Mouse (Mus musculus): ENCODE data around the gene Enpp3. TPM values are rescaled to one million over a fixed set of nuclear protein-coding genes. Genes with fewer than 3 reads are reported as not detected.

Enpp3 gene
- polyA plus RNA-seq, 1 experiment from 2014 or later = 4.9 TPM

GRCm38 (mm10) chr10:24824621-24825020, 18.0 kb downstream of the Enpp3 start:
- TF ChIP-seq EP300 (IDR thresholded peaks at IDR 0.05; ENCODE audit: low read depth) (no peak), CTCF (IDR thresholded peaks at IDR 0.05; ENCODE audit: low read depth) (no peak)
- Histone ChIP-seq H3K27ac (ENCODE audit: low read depth) (no peak overlapping the region), H3K4me3 (ENCODE audit: low read depth, low read length) (no peak overlapping the region), H3K36me3 (replicated peaks; ENCODE audit: insufficient read depth, low read length) (no peaks in the 10 kb centered on the region), H3K4me2 (ENCODE audit: low read depth, low read length) (no peak overlapping the region), H3K4me1 (ENCODE audit: insufficient read depth) (0 out of 2 replicates have a peak, but pooled peaks cover 3% of the 10 kb centered on the region), H3K9me3 (ENCODE audit: low read length) (no peaks in the 10 kb centered on the region), H3K27me3 (ENCODE audit: insufficient read depth, low read length) (no peaks in the 10 kb centered on the region), H3K9ac (replicated peaks) (no peak overlapping the region)
- 86% methylated on average over 8 of the region's 8 CpGs for WGBS (ENCODE audit: insufficient replicate concordance)
- no peak for ATAC-seq
- DNase-seq = no peak

- ATAC-seq = peak; percentile 69
- H3K4me1 ChIP-seq (ENCODE audit: insufficient read depth) = 0 out of 2 replicates have a peak, but pooled peaks cover 3% of the 10 kb centered on the region
Measured at GRCm38 (mm10) chr10:24823697-24824535, 18.7 kb downstream of the Enpp3 start.

GRCm38 (mm10) chr10:24823265-24823664, 19.4 kb downstream of the Enpp3 start:
- 33% methylated on average over 1 of the region's 1 CpGs for WGBS (ENCODE audit: insufficient replicate concordance)

More at GRCm38 (mm10) chr10:24823697-24824535, 18.7 kb downstream of the Enpp3 start:
- Histone ChIP-seq H3K9ac (replicated peaks) (peak overlapping the region; percentile 3; the same call in 1 of the 2 replicates), H3K27me3 (ENCODE audit: insufficient read depth, low read length) (no peaks in the 10 kb centered on the region), H3K36me3 (replicated peaks; ENCODE audit: insufficient read depth, low read length) (no peaks in the 10 kb centered on the region), H3K9me3 (ENCODE audit: low read length) (no peaks in the 10 kb centered on the region), H3K4me2 (ENCODE audit: low read depth, low read length) (peak overlapping the region; percentile 52), H3K4me3 (ENCODE audit: low read depth, low read length) (peak overlapping the region; percentile 24), H3K27ac (ENCODE audit: low read depth) (peak overlapping the region; percentile 30; the same call in 1 of the 2 replicates)
- WGBS (ENCODE audit: insufficient replicate concordance) = 43% methylated on average over 16 of the region's 16 CpGs
- peak; percentile 20 for DNase-seq
- TF ChIP-seq CTCF (IDR thresholded peaks at IDR 0.05; ENCODE audit: low read depth) (no peak), EP300 (IDR thresholded peaks at IDR 0.05; ENCODE audit: low read depth) (no peak)

GRCm38 (mm10) chr10:24822842-24823241, 19.8 kb downstream of the Enpp3 start:
- DNase-seq (no peak), ATAC-seq (no peak)
- WGBS (ENCODE audit: insufficient replicate concordance) = 68% methylated on average over 1 of the region's 1 CpGs
- TF ChIP-seq CTCF (IDR thresholded peaks at IDR 0.05; ENCODE audit: low read depth) (no peak), EP300 (IDR thresholded peaks at IDR 0.05; ENCODE audit: low read depth) (no peak)
- Histone ChIP-seq H3K27me3 (ENCODE audit: insufficient read depth, low read length) (no peaks in the 10 kb centered on the region), H3K9ac (replicated peaks) (no peak overlapping the region), H3K4me3 (ENCODE audit: low read depth, low read length) (no peak overlapping the region), H3K36me3 (replicated peaks; ENCODE audit: insufficient read depth, low read length) (no peaks in the 10 kb centered on the region), H3K27ac (ENCODE audit: low read depth) (no peak overlapping the region), H3K4me2 (ENCODE audit: low read depth, low read length) (no peak overlapping the region), H3K9me3 (ENCODE audit: low read length) (no peaks in the 10 kb centered on the region), H3K4me1 (ENCODE audit: insufficient read depth) (0 out of 2 replicates have a peak, but pooled peaks cover 3% of the 10 kb centered on the region)

More at GRCm38 (mm10) chr10:24823265-24823664, 19.4 kb downstream of the Enpp3 start:
- H3K4me2 ChIP-seq (ENCODE audit: low read depth, low read length) = peak overlapping the region; percentile 52
- no peaks in the 10 kb centered on the region for H3K36me3 ChIP-seq (replicated peaks; ENCODE audit: insufficient read depth, low read length)
- peak overlapping the region; percentile 30; the same call in 1 of the 2 replicates for H3K27ac ChIP-seq (ENCODE audit: low read depth)
- H3K9ac ChIP-seq (replicated peaks) = peak overlapping the region; percentile 3; the same call in 1 of the 2 replicates
- H3K27me3 ChIP-seq (ENCODE audit: insufficient read depth, low read length) = no peaks in the 10 kb centered on the region
- no peaks in the 10 kb centered on the region for H3K9me3 ChIP-seq (ENCODE audit: low read length)
- H3K4me1 ChIP-seq (ENCODE audit: insufficient read depth) = 0 out of 2 replicates have a peak, but pooled peaks cover 3% of the 10 kb centered on the region
- no peak for TF ChIP-seq EP300 (IDR thresholded peaks at IDR 0.05; ENCODE audit: low read depth)
- no peak for TF ChIP-seq CTCF (IDR thresholded peaks at IDR 0.05; ENCODE audit: low read depth)
- H3K4me3 ChIP-seq (ENCODE audit: low read depth, low read length) = peak overlapping the region; percentile 24; the same call in 1 of the 2 replicates
- no peak for DNase-seq
- peak; percentile 85 for ATAC-seq

GRCm38 (mm10) chr10:24821990-24822676, 20.5 kb downstream of the Enpp3 start:
- TF ChIP-seq EP300 (IDR thresholded peaks at IDR 0.05; ENCODE audit: low read depth) = no peak
- TF ChIP-seq CTCF (IDR thresholded peaks at IDR 0.05; ENCODE audit: low read depth) = no peak
- no peak overlapping the region for H3K9ac ChIP-seq (replicated peaks)
- ATAC-seq = peak; percentile 48
- H3K27ac ChIP-seq (ENCODE audit: low read depth) = no peak overlapping the region
- H3K4me3 ChIP-seq (ENCODE audit: low read depth, low read length) = no peak overlapping the region
- H3K4me1 ChIP-seq (ENCODE audit: insufficient read depth) = no peaks in the 10 kb centered on the region
- no peak overlapping the region for H3K4me2 ChIP-seq (ENCODE audit: low read depth, low read length)
- no peaks in the 10 kb centered on the region for H3K27me3 ChIP-seq (ENCODE audit: insufficient read depth, low read length)
- WGBS (ENCODE audit: insufficient replicate concordance) = 47% methylated on average over 4 of the region's 4 CpGs
- no peaks in the 10 kb centered on the region for H3K9me3 ChIP-seq (ENCODE audit: low read length)
- DNase-seq = no peak
- no peaks in the 10 kb centered on the region for H3K36me3 ChIP-seq (replicated peaks; ENCODE audit: insufficient read depth, low read length)

- no peaks in the 10 kb centered on the region for H3K9me3 ChIP-seq (ENCODE audit: low read length)
- no peaks in the 10 kb centered on the region for H3K4me1 ChIP-seq (ENCODE audit: insufficient read depth)
- H3K9ac ChIP-seq (replicated peaks) = no peak overlapping the region
- 87% methylated on average over 3 of the region's 3 CpGs for WGBS (ENCODE audit: insufficient replicate concordance)
- TF ChIP-seq CTCF (IDR thresholded peaks at IDR 0.05; ENCODE audit: low read depth) (no peak), EP300 (IDR thresholded peaks at IDR 0.05; ENCODE audit: low read depth) (no peak)
- H3K36me3 ChIP-seq (replicated peaks; ENCODE audit: insufficient read depth, low read length) = no peaks in the 10 kb centered on the region
- no peak overlapping the region for H3K4me3 ChIP-seq (ENCODE audit: low read depth, low read length)
- DNase-seq (no peak), ATAC-seq (no peak)
- no peak overlapping the region for H3K27ac ChIP-seq (ENCODE audit: low read depth)
- no peaks in the 10 kb centered on the region for H3K27me3 ChIP-seq (ENCODE audit: insufficient read depth, low read length)
- H3K4me2 ChIP-seq (ENCODE audit: low read depth, low read length) = no peak overlapping the region
Measured at GRCm38 (mm10) chr10:24819526-24819925, 23.1 kb downstream of the Enpp3 start.
